Mouse (Mus musculus): ENCODE results near the gene Tbc1d19.

DNA sequence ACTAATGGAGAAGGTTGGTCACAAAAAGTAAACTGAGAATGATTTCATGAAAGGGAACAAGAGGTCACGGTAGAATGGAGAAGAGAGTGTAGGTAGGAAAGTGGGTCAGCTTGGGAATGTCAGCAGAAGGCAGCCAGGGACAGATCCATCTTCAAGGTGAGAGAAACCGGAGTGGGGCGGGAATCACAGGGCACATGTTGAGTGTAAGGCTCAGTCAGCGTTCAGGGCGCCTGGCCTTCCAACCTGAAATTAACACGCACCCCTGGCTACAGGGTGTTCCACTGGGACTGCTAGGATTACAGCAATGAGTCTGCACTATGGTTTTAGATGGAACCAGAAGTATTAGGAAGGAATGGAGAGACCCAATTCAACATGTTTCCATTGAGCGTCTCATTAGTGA is 10.3 kb downstream of the Tbc1d19 start:
- TF ChIP-seq GATA1 (IDR thresholded peaks at IDR 0.05; ENCODE audit: borderline replicate concordance, low read length) (no peak), FLI1 (IDR thresholded peaks at IDR 0.05; ENCODE audit: low read length) (no peak)
